Mouse (Mus musculus): ENCODE results near the gene Crkl. TPM values are rescaled to one million over a fixed set of nuclear protein-coding genes. Genes with fewer than 3 reads are reported as not detected.
A peak's percentile ranks its signal among the peaks of the same experiment; 100 is the strongest.

Gene Crkl
- polyA plus RNA-seq, 1 experiment from 2014 or later = 84.5 TPM

- Histone ChIP-seq H3K27me3 (no peaks in the 10 kb centered on the region), H3K4me1 (replicated peaks) (peaks cover 10% of the 10 kb centered on the region), H3K36me3 (peaks cover 43% of the 10 kb centered on the region), H3K4me2 (no peak overlapping the region), H3K4me3 (no peak overlapping the region), H3K27ac (replicated peaks) (no peak overlapping the region), H3K9ac (no peak overlapping the region), H3K9me3 (no peaks in the 10 kb centered on the region)
- no peak for ATAC-seq (ENCODE audit: low read depth)
- 97% methylated on average over 1 of the region's 1 CpGs for WGBS
Observed at GRCm38 (mm10) chr16:17461596-17461995, 9.8 kb downstream of the Crkl start.

- Histone ChIP-seq H3K9me3 (no peaks in the 10 kb centered on the region), H3K4me3 (no peak overlapping the region), H3K4me1 (replicated peaks) (no peaks in the 10 kb centered on the region), H3K9ac (no peak overlapping the region), H3K27ac (replicated peaks) (no peak overlapping the region), H3K4me2 (no peak overlapping the region), H3K36me3 (peaks cover 30% of the 10 kb centered on the region), H3K27me3 (no peaks in the 10 kb centered on the region)
- ATAC-seq (ENCODE audit: low read depth) = no peak
- 92% methylated on average over 2 of the region's 2 CpGs for WGBS
Observed at GRCm38 (mm10) chr16:17463184-17463583, 11.4 kb downstream of the Crkl start.

DNA sequence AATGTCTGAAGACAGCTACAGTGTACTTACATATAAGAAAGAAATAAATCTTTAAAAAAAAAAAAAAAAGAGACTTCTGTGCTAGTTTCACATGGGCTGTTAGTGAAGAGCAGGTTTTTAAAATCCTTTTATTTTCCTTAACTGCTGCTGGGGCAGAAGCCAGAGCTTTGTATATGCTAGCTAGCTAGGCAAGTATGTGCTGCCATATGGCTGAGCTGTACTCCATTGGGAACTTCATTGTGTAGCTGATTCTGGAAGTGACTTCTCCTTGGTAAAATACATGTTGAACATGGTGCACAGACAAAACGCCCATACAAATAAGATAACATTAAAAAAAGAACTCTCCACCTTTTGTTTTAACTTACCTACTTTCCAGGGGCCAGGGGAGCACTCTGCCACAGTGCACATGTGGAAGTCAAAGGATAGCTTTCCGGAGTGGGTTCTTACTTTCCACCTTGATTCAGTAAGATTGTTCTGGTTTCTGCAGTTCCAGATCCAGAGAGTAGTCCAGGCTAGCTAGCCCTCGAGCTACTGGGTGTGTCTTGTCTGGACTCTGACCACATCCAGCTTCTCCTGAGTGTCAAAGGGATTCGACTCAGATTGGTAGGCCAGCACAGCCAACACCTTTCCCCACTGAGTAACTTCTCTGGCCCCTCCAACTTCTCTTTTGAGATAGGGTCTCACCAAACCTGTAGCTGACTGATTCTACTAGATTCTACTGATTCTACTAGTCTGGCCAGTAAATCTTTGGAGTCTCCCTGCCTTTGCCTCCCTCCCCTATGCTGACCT, 15.3 kb downstream of the Crkl start:
- Histone ChIP-seq H3K36me3 (peaks cover 29% of the 10 kb centered on the region), H3K4me1 (replicated peaks) (0 out of 2 replicates have a peak, but pooled peaks cover 2% of the 10 kb centered on the region), H3K9ac (no peak overlapping the region), H3K9me3 (no peaks in the 10 kb centered on the region), H3K4me3 (no peak overlapping the region), H3K4me2 (no peak overlapping the region), H3K27ac (replicated peaks) (no peak overlapping the region), H3K27me3 (no peaks in the 10 kb centered on the region)
- no peak for ATAC-seq (ENCODE audit: low read depth)
- WGBS = 91% methylated on average over 4 of the region's 4 CpGs

- no peaks in the 10 kb centered on the region for H3K27me3 ChIP-seq
- no peak for ATAC-seq (ENCODE audit: low read depth)
- no peak overlapping the region for H3K4me2 ChIP-seq
- peaks cover 51% of the 10 kb centered on the region for H3K36me3 ChIP-seq
- no peak overlapping the region for H3K4me3 ChIP-seq
- WGBS = 92% methylated on average over 6 of the region's 6 CpGs
- no peaks in the 10 kb centered on the region for H3K9me3 ChIP-seq
- H3K4me1 ChIP-seq (replicated peaks) = peaks cover 13% of the 10 kb centered on the region; the same call in 1 of the 2 replicates
- H3K27ac ChIP-seq (replicated peaks) = no peak overlapping the region
- no peak overlapping the region for H3K9ac ChIP-seq
Observed at GRCm38 (mm10) chr16:17472498-17472897, 20.7 kb downstream of the Crkl start.

- peaks cover 52% of the 10 kb centered on the region for H3K36me3 ChIP-seq
- H3K4me3 ChIP-seq = no peak overlapping the region
- no peaks in the 10 kb centered on the region for H3K9me3 ChIP-seq
- no peak overlapping the region for H3K27ac ChIP-seq (replicated peaks)
- no peaks in the 10 kb centered on the region for H3K27me3 ChIP-seq
- no peak overlapping the region for H3K4me2 ChIP-seq
- H3K9ac ChIP-seq = no peak overlapping the region
- no peak for ATAC-seq (ENCODE audit: low read depth)
- peaks cover 18% of the 10 kb centered on the region; the same call in 1 of the 2 replicates for H3K4me1 ChIP-seq (replicated peaks)
Observed at GRCm38 (mm10) chr16:17474091-17474490, 22.3 kb downstream of the Crkl start.

DNA sequence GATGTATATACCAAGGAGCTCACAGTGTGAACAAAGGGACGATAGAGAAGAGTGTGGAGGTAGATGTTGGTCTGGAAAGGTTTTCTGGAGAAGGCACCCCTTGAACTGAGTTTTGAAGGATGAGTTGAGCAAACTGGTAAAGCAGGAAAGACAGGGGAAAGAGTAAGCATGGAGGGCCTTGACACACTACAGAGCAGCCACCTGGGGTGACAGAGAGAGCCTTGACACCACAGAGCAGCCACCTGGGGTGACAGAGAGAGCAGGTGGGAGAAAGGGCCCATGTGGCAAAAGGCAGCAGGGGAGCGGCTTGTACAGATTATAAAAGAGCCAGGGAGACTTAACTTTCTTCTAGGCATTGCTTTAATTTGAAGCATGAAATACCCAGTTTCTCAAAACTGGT, 23.0 kb downstream of the Crkl start:
- Histone ChIP-seq H3K4me2 (no peak overlapping the region), H3K27ac (replicated peaks) (no peak overlapping the region), H3K9me3 (no peaks in the 10 kb centered on the region), H3K27me3 (no peaks in the 10 kb centered on the region), H3K9ac (no peak overlapping the region), H3K4me1 (replicated peaks) (peaks cover 18% of the 10 kb centered on the region; the same call in 1 of the 2 replicates), H3K36me3 (peaks cover 52% of the 10 kb centered on the region), H3K4me3 (no peak overlapping the region)
- WGBS = 89% methylated on average over 2 of the region's 2 CpGs
- no peak for ATAC-seq (ENCODE audit: low read depth)

DNA sequence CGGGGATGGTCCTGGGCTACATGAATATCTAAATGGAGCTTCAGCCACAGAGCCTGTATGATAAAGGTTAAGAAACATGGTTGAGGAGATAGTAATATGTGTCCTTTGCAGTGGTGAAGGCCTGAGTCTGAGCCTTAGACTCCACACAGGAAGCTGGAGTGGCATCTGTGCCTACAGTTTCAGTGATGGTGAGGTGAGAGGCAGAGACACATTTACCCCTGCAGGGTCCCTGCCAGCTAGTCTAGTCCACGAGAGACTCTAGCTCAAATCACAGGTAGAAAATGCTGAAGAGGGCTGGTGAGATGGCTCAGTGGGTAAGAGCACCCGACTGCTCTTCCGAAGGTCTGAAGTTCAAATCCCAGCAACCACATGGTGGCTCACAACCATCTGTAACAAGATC, 23.5 kb downstream of the Crkl start:
- H3K27ac ChIP-seq (replicated peaks) = no peak overlapping the region
- H3K4me3 ChIP-seq = no peak overlapping the region
- no peaks in the 10 kb centered on the region for H3K27me3 ChIP-seq
- no peaks in the 10 kb centered on the region for H3K9me3 ChIP-seq
- H3K36me3 ChIP-seq = peaks cover 46% of the 10 kb centered on the region
- H3K9ac ChIP-seq = no peak overlapping the region
- no peak for ATAC-seq (ENCODE audit: low read depth)
- H3K4me2 ChIP-seq = no peak overlapping the region
- 90% methylated on average over 4 of the region's 4 CpGs for WGBS
- H3K4me1 ChIP-seq (replicated peaks) = peaks cover 18% of the 10 kb centered on the region; the same call in 1 of the 2 replicates

DNA sequence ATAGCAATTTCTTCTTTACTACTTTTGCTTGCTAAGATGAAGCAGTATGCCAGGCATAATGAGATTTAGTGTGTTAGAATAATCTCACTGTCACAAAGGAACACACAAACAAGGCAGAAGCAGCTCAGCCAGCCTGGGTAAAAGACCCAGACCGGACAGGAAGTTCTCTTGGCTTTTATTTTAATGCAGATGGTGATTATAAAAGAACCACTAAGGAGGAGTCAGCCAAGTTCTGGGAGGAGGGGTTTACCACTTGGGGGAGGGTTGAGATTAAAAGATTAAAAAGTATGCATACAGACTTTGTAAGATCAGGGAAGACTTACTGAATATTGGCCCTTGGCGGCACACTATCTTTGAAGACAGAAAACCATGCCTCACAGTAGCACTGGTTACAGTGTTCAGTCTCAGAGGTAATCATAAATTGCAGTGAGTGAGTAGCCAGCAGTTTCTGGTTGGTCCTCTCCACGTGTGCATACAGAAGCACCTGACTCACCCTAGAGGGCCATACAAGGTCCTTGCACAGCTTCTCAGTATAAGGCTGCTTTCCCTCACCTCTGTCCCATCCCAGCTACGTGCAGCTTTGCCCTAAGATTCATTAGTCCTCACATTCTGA, 26.6 kb downstream of the Crkl start:
- Histone ChIP-seq H3K4me3 (no peak overlapping the region), H3K4me2 (no peak overlapping the region)

GRCm38 (mm10) chr16:17481465-17481864, 29.7 kb downstream of the Crkl start:
- Histone ChIP-seq H3K4me1 (replicated peaks) (peaks cover 9% of the 10 kb centered on the region), H3K27me3 (no peaks in the 10 kb centered on the region), H3K27ac (replicated peaks) (no peak overlapping the region), H3K4me2 (no peak overlapping the region), H3K9ac (no peak overlapping the region), H3K36me3 (peaks cover 52% of the 10 kb centered on the region), H3K4me3 (no peak overlapping the region), H3K9me3 (no peaks in the 10 kb centered on the region)
- ATAC-seq (ENCODE audit: low read depth) = no peak
- 92% methylated on average over 2 of the region's 2 CpGs for WGBS

More for the DNA sequence above, 26.6 kb downstream of the Crkl start:
- H3K27ac ChIP-seq (replicated peaks) = no peak overlapping the region
- no peaks in the 10 kb centered on the region for H3K9me3 ChIP-seq
- peaks cover 34% of the 10 kb centered on the region for H3K36me3 ChIP-seq
- H3K4me1 ChIP-seq (replicated peaks) = peaks cover 12% of the 10 kb centered on the region; the same call in 1 of the 2 replicates
- ATAC-seq (ENCODE audit: low read depth) = no peak
- H3K27me3 ChIP-seq = no peaks in the 10 kb centered on the region
- H3K9ac ChIP-seq = no peak overlapping the region
- 84% methylated on average over 4 of the region's 4 CpGs for WGBS

DNA sequence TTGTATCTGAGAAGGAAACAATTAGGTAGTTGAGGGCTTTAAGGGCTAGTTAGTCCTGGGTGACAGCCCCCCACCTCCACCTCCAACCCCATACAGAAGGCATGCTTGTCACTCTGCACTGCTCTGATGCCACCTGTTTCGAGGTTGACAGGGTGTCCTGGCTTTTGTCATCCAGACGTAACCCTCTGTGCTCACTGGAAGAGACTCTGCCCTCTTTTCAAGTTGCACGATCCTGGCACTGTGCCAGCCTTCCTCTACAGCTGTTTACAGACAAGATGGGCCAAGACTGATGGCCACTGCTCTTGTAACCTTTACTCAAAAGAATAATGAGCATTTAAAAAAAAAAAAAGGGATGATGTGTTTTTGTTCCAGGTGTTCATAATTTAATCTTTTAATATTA, 34.7 kb downstream of the Crkl start:
- Histone ChIP-seq H3K4me1 (replicated peaks) (peaks cover 19% of the 10 kb centered on the region), H3K27ac (replicated peaks) (no peak overlapping the region), H3K4me2 (no peak overlapping the region), H3K36me3 (peaks cover 53% of the 10 kb centered on the region), H3K4me3 (no peak overlapping the region), H3K9ac (no peak overlapping the region), H3K9me3 (no peaks in the 10 kb centered on the region), H3K27me3 (peaks cover 33% of the 10 kb centered on the region)
- ATAC-seq (ENCODE audit: low read depth) = no peak
- WGBS = 44% methylated on average over 3 of the region's 3 CpGs

GRCm38 (mm10) chr16:17488478-17489468, 37.0 kb downstream of the Crkl start:
- Histone ChIP-seq H3K4me3 (peak overlapping the region; percentile 44), H3K36me3 (peaks cover 40% of the 10 kb centered on the region), H3K4me1 (replicated peaks) (peaks cover 19% of the 10 kb centered on the region), H3K9ac (peak overlapping the region; percentile 71; the same call in 1 of the 2 replicates), H3K27me3 (peaks cover 40% of the 10 kb centered on the region), H3K27ac (replicated peaks) (no peak overlapping the region), H3K9me3 (no peaks in the 10 kb centered on the region), H3K4me2 (peak overlapping the region; percentile 85)
- WGBS = 51% methylated on average over 14 of the region's 14 CpGs
- peak; percentile 55; the same call in 1 of the 2 replicates for ATAC-seq (ENCODE audit: low read depth)
